Mouse (Mus musculus) induced T-regulatory cell, adult 2 months (primary cell): Measurements from ENCODE around the gene Hcls1.
A peak's percentile ranks its signal among the peaks of the same experiment; 100 is the strongest.

Experiments used
- DNase-seq: peaks from one replicate; pipeline ENCODE4 v3.0.0-alpha.2; 2012; ENCODE audit warnings: low read depth

Gene Hcls1

DNA sequence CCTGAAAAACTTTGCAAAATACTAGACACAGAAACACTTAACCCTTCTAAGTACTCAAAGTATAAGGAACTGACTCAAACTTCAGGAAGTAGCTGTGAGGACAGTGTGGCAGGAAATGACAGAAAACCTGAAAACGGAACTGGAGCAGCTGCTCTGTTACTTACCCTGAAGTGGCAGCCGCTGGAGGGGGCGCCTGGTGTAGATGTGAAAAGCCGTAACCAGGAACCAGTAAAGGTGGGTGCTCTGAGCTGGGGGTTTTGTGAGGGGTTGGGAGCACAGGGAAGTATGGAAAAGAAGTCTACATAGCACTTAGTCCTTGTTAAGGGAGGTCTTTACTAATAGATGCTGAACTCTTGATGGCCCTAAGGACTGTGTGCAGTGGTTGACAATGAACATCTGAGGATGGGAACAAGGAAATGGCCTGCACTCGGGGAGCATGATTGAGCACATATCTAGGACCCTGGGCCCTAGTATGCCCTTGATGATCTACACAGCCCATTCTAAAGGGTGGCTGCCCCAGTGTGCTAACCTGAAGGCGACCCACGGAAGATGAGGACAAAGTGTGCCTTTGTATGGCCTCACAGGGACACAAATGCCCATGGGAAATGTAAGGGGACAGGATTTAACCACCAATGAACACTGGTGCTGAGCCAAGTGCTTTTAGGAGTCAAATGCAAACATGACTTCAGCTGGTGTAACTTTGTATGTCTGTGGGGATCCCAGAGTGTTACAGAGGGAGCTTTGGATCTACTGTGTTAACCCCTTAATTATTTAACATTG lies at the start of gene Hcls1:
TSS of gene Hcls1 (plus strand) at position 143 of the 780 bp plus-strand sequence.
- DNase-seq = peak; percentile 90

DNA sequence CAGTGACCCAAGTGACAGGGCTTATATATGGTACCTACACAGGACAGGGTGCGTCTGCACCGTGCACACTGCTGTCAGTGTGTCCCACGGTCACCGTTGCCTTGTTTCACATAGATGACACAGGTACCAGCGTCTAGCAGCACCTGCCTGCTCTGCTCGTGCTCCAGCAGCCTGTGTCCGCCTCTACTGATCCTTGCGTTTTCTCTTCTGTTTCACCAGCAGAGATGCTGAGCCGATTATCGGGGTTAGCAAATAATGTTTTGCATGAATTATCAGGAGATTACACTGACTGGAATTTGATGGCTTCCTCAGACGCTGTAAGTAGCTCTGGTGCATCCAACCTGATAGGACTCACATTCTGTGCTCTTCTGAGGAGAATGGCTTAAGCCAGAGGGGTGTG lies 48.9 kb upstream of the Hcls1 start:
- no peak for DNase-seq

GRCm38 (mm10) chr16:36887546-36887945 lies 47.2 kb upstream of the Hcls1 start:
- DNase-seq = no peak

- DNase-seq = no peak
Measured at GRCm38 (mm10) chr16:36890559-36890958, 44.2 kb upstream of the Hcls1 start.

DNA sequence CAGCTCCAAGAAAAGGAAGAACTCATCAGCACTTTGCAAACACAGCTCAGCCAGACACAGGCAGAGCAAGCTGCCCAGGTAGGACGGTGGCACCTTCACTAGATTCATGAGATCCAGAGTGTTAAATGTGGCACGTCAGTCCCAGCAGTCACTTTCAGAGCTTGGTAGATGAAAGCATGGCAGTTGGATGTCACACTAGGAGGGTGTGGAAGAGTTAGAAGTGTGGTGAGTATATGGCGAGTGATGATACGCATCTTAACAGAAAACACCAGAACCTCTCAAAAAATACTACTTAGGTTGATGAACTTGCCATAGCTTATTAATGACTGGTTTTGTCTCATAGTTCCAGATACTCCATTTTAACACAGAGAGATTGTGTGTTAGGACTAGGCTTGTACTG lies 43.4 kb upstream of the Hcls1 start:
- no peak for DNase-seq

GRCm38 (mm10) chr16:36893317-36893716 lies 41.5 kb upstream of the Hcls1 start:
- DNase-seq = no peak

DNA sequence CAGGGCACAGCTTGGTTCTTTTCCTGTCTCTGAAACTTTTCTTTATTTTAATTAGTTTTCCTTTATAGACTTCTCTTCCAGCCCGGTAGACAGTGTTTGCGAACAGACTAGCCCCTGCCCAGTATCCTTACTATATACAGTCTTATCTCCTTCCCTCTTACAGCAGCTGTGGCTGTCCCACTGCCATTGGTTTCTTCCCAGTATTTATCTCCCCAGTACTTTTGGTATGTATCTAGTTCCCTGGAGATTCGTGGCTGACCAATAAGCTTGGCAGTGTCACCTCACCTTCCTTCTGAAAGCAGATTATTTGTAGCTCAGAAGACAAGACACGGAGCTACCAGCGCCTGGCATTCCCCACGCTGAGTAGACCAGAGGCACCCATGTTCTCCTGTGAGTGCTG lies 38.1 kb upstream of the Hcls1 start:
- no peak for DNase-seq

GRCm38 (mm10) chr16:36903156-36903555 lies 31.6 kb upstream of the Hcls1 start:
- DNase-seq = no peak

DNA sequence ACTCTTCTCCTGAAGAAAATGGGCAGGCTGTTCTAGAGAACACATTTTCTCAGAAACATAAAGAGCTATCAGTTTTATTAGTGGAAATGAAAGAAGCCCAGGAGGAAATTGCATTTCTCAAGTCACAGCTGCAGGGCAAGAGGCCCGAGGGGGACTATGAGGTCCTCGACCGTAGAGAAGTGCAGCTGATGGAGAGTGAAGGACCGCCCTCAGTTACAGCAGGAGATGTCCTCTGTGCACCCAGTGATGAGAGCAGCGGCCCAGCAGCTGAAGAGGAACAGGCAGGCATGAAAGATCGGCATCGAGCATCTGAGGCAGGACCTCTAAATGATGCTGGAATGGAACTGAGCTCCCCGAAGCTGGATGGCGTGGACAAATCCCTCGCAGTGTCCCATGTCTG lies 22.9 kb upstream of the Hcls1 start:
- no peak for DNase-seq

DNA sequence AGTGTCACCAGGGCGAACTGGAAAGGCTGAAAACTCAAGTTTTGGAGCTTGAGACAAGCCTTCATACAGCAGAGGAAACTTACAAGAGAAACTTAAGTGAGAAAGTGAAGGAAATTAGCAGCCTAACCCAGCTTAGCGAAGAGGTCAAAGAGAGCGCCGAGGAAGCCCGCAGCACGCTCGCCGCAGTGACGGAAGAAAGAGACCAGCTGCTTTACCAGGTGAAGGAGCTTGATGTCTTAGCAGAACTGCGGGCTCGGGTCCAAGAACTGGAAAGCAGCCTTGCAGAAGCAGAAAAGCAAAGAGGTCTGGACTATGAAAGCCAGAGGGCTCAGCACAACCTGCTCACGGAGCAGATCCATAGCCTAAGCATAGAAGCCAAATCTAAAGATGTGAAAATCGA lies 22.5 kb upstream of the Hcls1 start:
- DNase-seq = no peak

GRCm38 (mm10) chr16:36914195-36914594 lies 20.6 kb upstream of the Hcls1 start:
- DNase-seq = no peak

- no peak for DNase-seq
Measured at GRCm38 (mm10) chr16:36918505-36918904, 16.3 kb upstream of the Hcls1 start.

DNA sequence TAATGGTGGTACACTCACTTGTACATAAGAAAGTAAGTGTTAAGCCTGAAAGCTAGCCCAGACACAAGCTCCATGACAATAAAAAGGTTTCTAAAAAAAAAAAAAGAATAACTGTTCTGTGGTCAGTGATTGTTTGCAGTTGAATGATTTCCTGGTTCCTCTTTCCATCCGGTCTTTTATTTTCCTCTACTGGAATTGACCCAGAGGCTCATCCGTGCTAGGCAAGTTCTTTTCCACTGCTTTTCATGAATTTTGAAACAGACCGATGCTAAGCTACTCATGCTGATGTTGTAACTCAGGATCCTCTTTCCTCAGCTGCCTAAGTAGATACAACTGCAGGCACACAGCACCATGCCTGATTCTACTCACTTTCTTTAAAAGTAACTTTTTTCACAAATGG lies 14.4 kb upstream of the Hcls1 start:
- DNase-seq = no peak

DNA sequence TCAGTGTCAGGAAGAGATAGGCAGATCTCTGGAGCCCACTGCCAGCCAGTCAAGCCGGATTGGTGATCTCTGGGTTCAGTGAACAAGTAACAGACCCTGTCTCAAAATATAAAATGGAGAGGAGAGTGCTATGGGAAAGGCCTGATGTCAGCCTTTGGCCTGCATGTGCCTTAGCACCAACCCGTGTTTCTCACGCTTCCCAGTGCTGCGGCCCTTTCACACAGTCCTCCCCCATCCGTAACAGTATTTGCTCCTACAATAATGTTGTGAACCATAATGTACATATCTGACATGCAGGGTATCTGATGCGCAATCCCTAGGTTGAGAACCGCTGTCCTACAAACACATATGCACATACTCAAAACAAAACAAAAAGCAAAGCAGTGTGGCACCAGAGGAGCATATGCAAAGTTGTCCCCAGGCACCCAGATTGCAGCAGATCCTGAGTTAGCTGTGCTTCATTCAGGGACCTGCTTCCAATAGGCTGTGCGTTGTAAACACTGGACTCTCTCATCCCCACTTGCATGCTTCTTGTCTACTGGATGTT lies 13.6 kb upstream of the Hcls1 start:
- no peak for DNase-seq

DNA sequence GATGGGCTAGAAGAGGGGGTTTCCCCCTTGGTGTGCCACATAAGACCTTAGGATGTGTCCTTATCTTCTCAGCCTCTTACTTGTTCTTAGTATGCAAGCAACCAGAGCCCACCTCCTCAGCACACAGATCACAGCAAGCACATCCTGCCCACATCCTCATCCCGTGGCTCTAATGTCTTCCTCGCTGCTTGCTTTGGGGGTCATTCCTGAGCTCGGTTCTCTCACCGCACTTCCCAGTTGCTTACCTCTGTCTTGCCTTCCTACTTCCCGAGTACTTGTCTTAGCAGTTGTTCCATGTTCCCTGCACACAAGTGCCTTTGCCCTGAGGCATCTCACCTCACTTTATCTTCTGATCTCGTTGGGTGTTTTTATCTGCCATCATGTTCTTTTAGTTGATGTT lies 12.8 kb upstream of the Hcls1 start:
- peak; percentile 58 for DNase-seq

DNA sequence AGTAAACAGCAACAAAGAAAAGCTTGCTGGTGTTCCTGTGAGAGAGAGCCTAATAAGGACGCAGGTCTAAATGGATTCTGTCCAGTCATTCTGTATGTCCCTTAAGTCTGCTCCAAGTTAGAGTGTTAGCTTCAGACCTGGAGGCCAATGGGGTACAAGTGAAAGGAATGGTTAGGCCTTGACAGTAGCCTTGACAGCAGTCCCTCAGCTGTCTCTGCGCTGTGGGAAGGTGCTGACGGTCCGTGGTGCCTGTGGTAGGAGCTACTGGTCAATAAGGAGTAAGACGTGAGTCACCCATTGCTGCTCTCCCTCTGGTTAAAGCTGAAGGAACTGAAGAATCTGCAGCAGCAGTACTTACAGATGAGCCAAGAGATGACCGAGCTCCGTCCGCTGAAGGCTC lies 10.5 kb upstream of the Hcls1 start:
- no peak for DNase-seq

- DNase-seq = no peak
Measured at GRCm38 (mm10) chr16:36925351-36925750, 9.4 kb upstream of the Hcls1 start.

DNA sequence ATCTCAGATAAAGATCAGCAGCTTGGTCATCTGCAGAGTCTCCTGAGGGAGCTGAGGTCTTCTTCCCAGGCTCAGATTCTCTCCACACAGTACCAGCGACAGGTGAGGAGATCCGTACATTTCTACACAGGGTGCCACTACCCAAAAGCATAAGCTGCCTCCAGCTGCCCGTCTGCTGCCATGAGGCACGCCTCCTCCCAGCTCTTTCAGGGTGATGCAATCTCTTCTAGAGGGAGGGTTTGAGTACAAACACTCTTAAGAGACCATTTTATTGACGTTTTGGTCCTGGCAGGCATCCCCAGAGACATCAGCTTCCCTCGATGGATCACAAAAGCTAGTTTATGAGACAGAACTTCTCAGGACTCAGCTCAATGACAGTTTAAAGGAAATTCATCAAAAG lies 9.0 kb upstream of the Hcls1 start:
- peak; percentile 35 for DNase-seq

DNA sequence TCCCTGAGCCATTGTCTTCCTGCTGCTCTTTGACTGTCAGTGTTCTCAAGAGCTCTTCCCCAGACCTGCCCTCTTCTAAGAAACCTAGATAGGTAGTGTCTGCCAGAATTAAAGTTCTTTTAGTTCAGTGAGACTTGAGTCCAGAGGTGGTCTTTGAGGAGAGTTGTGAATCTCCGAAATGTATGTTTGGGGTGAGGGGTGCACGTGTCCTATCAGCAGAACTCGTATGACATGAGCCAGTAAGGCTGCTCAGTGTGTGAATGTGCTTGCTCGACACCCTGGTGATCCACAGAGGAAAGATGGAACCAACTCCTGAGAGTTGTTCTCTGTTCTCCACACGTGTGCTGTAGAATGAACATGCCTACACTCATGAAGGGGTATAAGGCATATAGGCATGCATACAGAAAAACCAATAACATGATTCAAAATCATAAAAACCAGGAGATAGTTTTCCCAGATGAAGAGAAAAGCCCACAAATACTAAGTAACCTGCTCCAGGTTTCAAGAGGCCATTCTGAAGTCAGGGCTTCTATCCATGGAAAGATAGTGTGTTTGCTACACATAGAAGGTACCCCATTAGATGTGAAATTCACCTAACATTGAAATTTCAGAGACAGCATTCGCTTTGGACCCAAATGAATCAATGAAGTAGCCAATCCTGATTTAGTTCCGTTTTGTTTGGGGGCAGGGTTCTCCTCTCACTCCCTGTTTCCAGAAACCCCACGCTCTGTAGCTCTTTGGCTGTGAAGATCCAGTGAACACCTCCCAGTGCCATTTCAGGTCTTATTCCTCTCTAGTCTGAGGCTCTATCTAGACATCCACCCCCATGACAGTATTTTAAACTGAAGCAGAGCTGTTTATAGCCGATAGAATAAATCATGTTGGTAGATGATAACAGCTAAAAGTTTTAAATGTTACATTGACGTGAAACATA lies 8.0 kb upstream of the Hcls1 start:
- no peak for DNase-seq

GRCm38 (mm10) chr16:36927495-36928105 lies 7.2 kb upstream of the Hcls1 start:
- peak; percentile 81 for DNase-seq

GRCm38 (mm10) chr16:36928106-36928500 lies 6.7 kb upstream of the Hcls1 start:
- peak; percentile 33 for DNase-seq

DNA sequence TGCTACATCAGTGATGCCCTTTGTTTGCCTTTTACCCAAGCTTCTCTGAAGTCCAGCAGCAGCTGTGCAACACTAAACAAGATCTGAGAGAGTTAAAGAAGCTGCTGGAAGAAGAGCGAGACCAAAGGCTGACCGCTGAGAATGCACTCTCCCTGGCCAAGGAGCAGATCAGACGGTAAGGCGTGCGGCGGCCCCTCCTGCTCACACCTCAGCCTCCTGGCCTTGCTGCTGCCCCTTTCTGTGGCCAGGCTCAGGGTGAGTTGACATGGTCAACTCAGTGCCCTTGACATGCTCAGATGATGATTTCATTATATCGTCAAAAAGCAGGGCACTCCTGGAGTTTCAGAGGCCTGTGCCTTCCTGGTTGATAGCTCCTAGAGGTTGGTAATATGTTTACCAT lies 5.6 kb upstream of the Hcls1 start:
- no peak for DNase-seq
